Mouse (Mus musculus) embryonic fibroblast, embryonic 13.5 days (primary cell): Measurements from ENCODE around the gene Sap30bp. TPM values are rescaled to one million over a fixed set of nuclear protein-coding genes. Genes with fewer than 3 reads are reported as not detected.

ENCODE experiments used
- H3K27ac ChIP-seq: 2 replicates; pipeline ENCODE4 v1.5.1; 2012; ENCODE audit warnings: low read length, control low read depth, inconsistent platforms; ENCODE audit not compliant: insufficient read depth
- H3K4me1 ChIP-seq: 2 replicates; pipeline ENCODE4 v1.6.1; 2011; ENCODE audit warnings: low read length; ENCODE audit not compliant: control insufficient read depth, insufficient read depth
- H3K4me3 ChIP-seq: 2 replicates; pipeline ENCODE4 v1.5.1; 2011; ENCODE audit warnings: mild to moderate bottlenecking, control low read depth, low read length; ENCODE audit not compliant: insufficient read depth
- CTCF ChIP-seq: IDR thresholded peaks from 2 replicates; pipeline ENCODE4 v1.5.1; 2011; ENCODE audit warnings: mild to moderate bottlenecking, control low read depth, low read length, moderate library complexity, borderline replicate concordance; ENCODE audit not compliant: insufficient read depth
- POLR2A ChIP-seq: IDR thresholded peaks from 2 replicates; pipeline ENCODE4 v1.6.1; 2011; ENCODE audit warnings: low read depth, mild to moderate bottlenecking, control low read depth, low read length, moderate library complexity
- polyA plus RNA-seq: library from polyadenylated mRNA; stranded (reverse); fragments of >200 nt; gene quantifications from 2 replicates; pipeline ENCODE4 v1.2.4, GENCODE M21; 2011; ENCODE audit warnings: low read depth; ENCODE audit not compliant: missing spikeins, insufficient read length

Gene Sap30bp
- polyA plus RNA-seq, 1 experiment = 45.2 TPM

DNA sequence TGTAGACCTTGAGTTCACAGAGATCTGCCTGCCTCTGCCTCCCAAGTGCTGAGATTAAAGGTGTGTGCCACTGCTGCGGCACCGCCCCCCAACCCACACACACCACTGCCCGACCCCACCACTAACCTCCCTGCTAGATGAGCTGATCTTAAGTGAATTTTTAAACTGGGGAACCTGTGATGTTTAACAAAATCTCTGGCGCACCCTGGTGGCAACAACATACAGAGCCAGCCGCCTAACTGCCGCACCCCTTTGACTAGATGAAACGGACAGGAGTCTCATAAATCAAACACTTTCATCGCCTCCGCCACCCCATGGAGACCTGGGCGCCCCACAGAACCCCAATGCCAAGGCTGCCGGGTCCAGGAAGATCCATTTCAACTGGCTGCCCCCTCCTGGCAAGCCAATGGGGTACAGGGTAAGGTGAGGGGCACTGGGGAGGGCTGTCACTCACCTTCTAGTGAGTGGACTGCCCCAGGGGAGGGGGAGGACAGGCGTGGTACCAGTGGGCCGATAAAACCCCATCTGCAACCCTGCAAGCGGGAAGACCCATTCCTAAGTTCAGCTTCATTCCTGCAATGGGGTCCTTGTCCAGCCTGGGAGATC is 66.6 kb downstream of the Sap30bp start:
- no peaks in the 10 kb centered on the region for H3K4me1 ChIP-seq
- no peak overlapping the region for H3K4me3 ChIP-seq
- TF ChIP-seq POLR2A (no peak), CTCF (peak; percentile 38; the same call in 1 of the 2 replicates)
- H3K27ac ChIP-seq = no peak overlapping the region

DNA sequence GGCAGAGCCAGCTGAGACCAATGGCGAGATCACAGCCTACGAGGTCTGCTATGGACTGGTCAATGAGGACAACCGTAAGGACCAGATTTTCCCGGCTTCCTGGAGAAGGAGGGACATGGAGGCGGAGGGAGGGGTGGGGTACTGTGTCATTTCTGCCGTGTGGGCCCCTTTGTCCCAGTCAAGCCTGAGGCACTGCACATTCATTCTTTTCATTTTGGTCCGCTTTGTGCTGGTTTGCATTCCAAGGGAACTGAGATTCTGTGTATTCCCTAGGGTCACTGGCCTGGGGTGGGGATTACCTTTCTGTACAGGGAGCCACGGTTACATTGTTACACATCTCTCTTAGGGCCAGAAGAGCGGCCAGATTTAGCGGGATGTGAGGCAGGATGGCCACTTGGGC is 67.5 kb downstream of the Sap30bp start:
- no peak for TF ChIP-seq POLR2A
- no peak for TF ChIP-seq CTCF

GRCm38 (mm10) chr11:116001725-116002124 is 68.6 kb downstream of the Sap30bp start:
- no peak overlapping the region for H3K27ac ChIP-seq
- H3K4me3 ChIP-seq = no peak overlapping the region
- H3K4me1 ChIP-seq = peaks cover 3% of the 10 kb centered on the region; the same call in 1 of the 2 replicates
- TF ChIP-seq POLR2A (no peak), CTCF (no peak)

More for the DNA sequence above, 67.5 kb downstream of the Sap30bp start:
- Histone ChIP-seq H3K27ac (no peak overlapping the region), H3K4me1 (peaks cover 3% of the 10 kb centered on the region; the same call in 1 of the 2 replicates), H3K4me3 (no peak overlapping the region)

GRCm38 (mm10) chr11:116002894-116003293 is 69.8 kb downstream of the Sap30bp start:
- no peak overlapping the region for H3K4me3 ChIP-seq
- TF ChIP-seq CTCF (no peak), POLR2A (peak; percentile 27; the same call in 1 of the 2 replicates)

GRCm38 (mm10) chr11:116004186-116004823 is 71.2 kb downstream of the Sap30bp start:
- peaks cover 3% of the 10 kb centered on the region; the same call in 1 of the 2 replicates for H3K4me1 ChIP-seq
- TF ChIP-seq POLR2A (0 out of 2 replicates have a peak, but pooled peaks have one; percentile 11), CTCF (no peak)
- H3K4me3 ChIP-seq = no peak overlapping the region; the same call in 1 of the 2 replicates
- no peak overlapping the region for H3K27ac ChIP-seq

More at GRCm38 (mm10) chr11:116002894-116003293, 69.8 kb downstream of the Sap30bp start:
- Histone ChIP-seq H3K4me1 (peaks cover 3% of the 10 kb centered on the region; the same call in 1 of the 2 replicates), H3K27ac (no peak overlapping the region)

GRCm38 (mm10) chr11:116004840-116005700 is 72.0 kb downstream of the Sap30bp start:
- Histone ChIP-seq H3K4me1 (peaks cover 3% of the 10 kb centered on the region; the same call in 1 of the 2 replicates), H3K27ac (peak overlapping the region; percentile 3), H3K4me3 (no peak overlapping the region; the same call in 1 of the 2 replicates)
- TF ChIP-seq POLR2A (peak; percentile 46), CTCF (peak; percentile 72)

DNA sequence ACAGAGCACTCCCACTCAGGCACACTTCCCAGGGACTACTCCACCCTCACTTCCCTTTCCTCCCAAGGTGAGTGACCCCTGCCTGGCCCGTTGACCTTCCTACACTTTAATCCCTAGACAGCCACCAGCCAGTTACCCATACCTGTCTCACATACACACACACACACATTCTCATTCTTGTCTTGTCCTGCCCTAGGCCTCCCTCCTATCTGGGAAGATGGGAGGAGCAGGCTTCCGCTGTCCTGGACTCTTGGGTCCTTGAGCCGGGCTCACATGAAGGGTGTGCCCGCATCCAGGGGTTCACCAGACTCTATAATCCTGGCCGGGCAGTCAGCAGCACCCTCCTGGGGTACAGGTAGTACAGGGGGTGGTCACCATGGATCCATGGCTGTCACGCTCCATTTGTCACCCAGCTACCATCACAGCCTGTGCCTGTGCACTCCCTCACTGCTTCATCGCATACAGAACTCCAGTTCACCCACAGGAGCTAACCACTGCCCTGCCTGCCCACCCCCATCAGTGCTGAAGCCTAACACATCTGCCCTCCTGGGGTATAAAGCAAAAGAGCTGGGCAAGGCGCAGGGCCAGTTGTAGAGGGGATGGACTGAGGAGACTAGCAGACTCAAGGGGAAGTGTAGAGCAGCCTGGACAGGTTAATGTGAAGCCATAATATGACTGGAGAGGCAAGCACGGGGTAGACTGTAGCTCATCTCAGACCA is 72.8 kb downstream of the Sap30bp start:
- H3K4me3 ChIP-seq = no peak overlapping the region
- no peak overlapping the region for H3K27ac ChIP-seq
- H3K4me1 ChIP-seq = peaks cover 3% of the 10 kb centered on the region; the same call in 1 of the 2 replicates
- no peak for TF ChIP-seq CTCF
- TF ChIP-seq POLR2A = no peak; the same call in 1 of the 2 replicates

- Histone ChIP-seq H3K4me3 (no peak overlapping the region), H3K4me1 (peaks cover 3% of the 10 kb centered on the region; the same call in 1 of the 2 replicates), H3K27ac (no peak overlapping the region)
- TF ChIP-seq CTCF (no peak), POLR2A (no peak)
Observed at GRCm38 (mm10) chr11:116007095-116007850, 74.2 kb downstream of the Sap30bp start.

- peaks cover 3% of the 10 kb centered on the region; the same call in 1 of the 2 replicates for H3K4me1 ChIP-seq
- TF ChIP-seq POLR2A (no peak), CTCF (no peak)
Observed at GRCm38 (mm10) chr11:116008411-116008810, 75.3 kb downstream of the Sap30bp start.

More at GRCm38 (mm10) chr11:116008411-116008810, 75.3 kb downstream of the Sap30bp start:
- Histone ChIP-seq H3K27ac (no peak overlapping the region), H3K4me3 (no peak overlapping the region)
